Mouse (Mus musculus) liver, embryonic 13.5 days (tissue): ENCODE measurements around the gene Glrx3. TPM values are rescaled to one million over a fixed set of nuclear protein-coding genes. Genes with fewer than 3 reads are reported as not detected.
A peak's percentile ranks its signal among the peaks of the same experiment; 100 is the strongest.
"Not testable (repeated sequence)": the region's sequence is repeated elsewhere in the genome, so short reads cannot be mapped to it uniquely, and the experiment has no call there.

Experiments
- ATAC-seq: fragments of 200-750 bp; cut with Nextera tagmentation; 2 replicates; pipeline ENCODE4 v1.8.0; 2017; ENCODE audit warnings: low read depth, mild to moderate bottlenecking, moderate number of reproducible peaks, moderate library complexity
- DNase-seq: peaks from one replicate; pipeline ENCODE4 v3.0.0; 2022
- H3K27ac ChIP-seq: fragments of 300-500 bp; sonication (generic); 2 replicates; pipeline ENCODE4 v1.5.1; 2015; ENCODE audit warnings: moderate library complexity, mild to moderate bottlenecking, inconsistent platforms
- H3K27me3 ChIP-seq: fragments of 300-500 bp; sonication (generic); 2 replicates; pipeline ENCODE4 v1.6.1; 2015; ENCODE audit warnings: mild to moderate bottlenecking, inconsistent platforms
- H3K36me3 ChIP-seq: fragments of 300-500 bp; sonication (generic); 2 replicates; pipeline ENCODE4 v1.6.1; 2015; ENCODE audit warnings: mild to moderate bottlenecking, inconsistent platforms
- H3K4me1 ChIP-seq: fragments of 300-500 bp; sonication (generic); replicated peaks from 2 replicates; pipeline ENCODE4 v1.6.1; 2015; ENCODE audit warnings: inconsistent platforms
- H3K4me2 ChIP-seq: fragments of 300-500 bp; sonication (generic); 2 replicates; pipeline ENCODE4 v1.6.1; 2015; ENCODE audit warnings: inconsistent platforms, mild to moderate bottlenecking, moderate library complexity
- H3K4me3 ChIP-seq: fragments of 300-500 bp; sonication (generic); replicated peaks from 2 replicates; pipeline ENCODE4 v1.5.1; 2015; ENCODE audit warnings: mild to moderate bottlenecking, inconsistent platforms
- H3K9ac ChIP-seq: fragments of 300-500 bp; sonication (generic); 2 replicates; pipeline ENCODE4 v1.6.1; 2015; ENCODE audit warnings: mild to moderate bottlenecking, inconsistent platforms
- H3K9me3 ChIP-seq: fragments of 300-500 bp; sonication (generic); replicated peaks from 2 replicates; pipeline ENCODE4 v1.6.1; 2016; ENCODE audit warnings: inconsistent platforms
- WGBS: fragments of 180-500 bp; shearing (Covaris S2); methylation state at CpG from one replicate; pipeline ENCODE4 v1.1.7; 2015; ENCODE audit not compliant: insufficient replicate concordance; 5-methylcytosine and 5-hydroxymethylcytosine counted together
- polyA plus RNA-seq: library from polyadenylated mRNA; unstranded; fragments of >200 nt; fragmentation: Nextera tagmentation; extraction: Ambion mirVana; gene quantifications from 2 replicates; pipeline ENCODE4 v1.2.1, GENCODE M21; 2015

The Glrx3 gene
- polyA plus RNA-seq, 1 experiment from 2014 or later = 117 TPM

GRCm38 (mm10) chr7:137426693-137427092 is 10.7 kb upstream of the Glrx3 start:
- Histone ChIP-seq H3K4me3 (no peak overlapping the region), H3K4me2 (no peak overlapping the region), H3K36me3 (no peaks in the 10 kb centered on the region), H3K27me3 (no peaks in the 10 kb centered on the region), H3K27ac (no peak overlapping the region), H3K9me3 (no peaks in the 10 kb centered on the region), H3K4me1 (no peaks in the 10 kb centered on the region), H3K9ac (no peak overlapping the region)
- ATAC-seq (no peak), DNase-seq (no peak)
- WGBS = 32% methylated on average over 4 of the region's 4 CpGs

- no peak for ATAC-seq
- H3K27me3 ChIP-seq = no peaks in the 10 kb centered on the region
- WGBS = 59% methylated on average over 13 of the region's 13 CpGs
- H3K36me3 ChIP-seq = no peaks in the 10 kb centered on the region
- H3K9ac ChIP-seq = no peak overlapping the region
- H3K4me1 ChIP-seq = peaks cover 10% of the 10 kb centered on the region
- no peak for DNase-seq
- H3K9me3 ChIP-seq = no peaks in the 10 kb centered on the region
- no peak overlapping the region for H3K4me2 ChIP-seq
- H3K27ac ChIP-seq = no peak overlapping the region
- H3K4me3 ChIP-seq = no peak overlapping the region
Observed at GRCm38 (mm10) chr7:137431769-137432603, 5.4 kb upstream of the Glrx3 start.

- Histone ChIP-seq H3K4me3 (peak overlapping the region; percentile 91), H3K4me1 (peaks cover 47% of the 10 kb centered on the region), H3K9me3 (no peaks in the 10 kb centered on the region), H3K9ac (no peak overlapping the region), H3K27me3 (no peaks in the 10 kb centered on the region), H3K27ac (no peak overlapping the region), H3K36me3 (peaks cover 3% of the 10 kb centered on the region; the same call in 1 of the 2 replicates), H3K4me2 (peak overlapping the region; percentile 93)
- 67% methylated on average over 6 of the region's 6 CpGs for WGBS
- DNase-seq = no peak
- ATAC-seq = no peak
Observed at GRCm38 (mm10) chr7:137436901-137437300, 513 bp upstream of the Glrx3 start.

- Histone ChIP-seq H3K4me2 (peak overlapping the region; percentile 93), H3K36me3 (peaks cover 3% of the 10 kb centered on the region; the same call in 1 of the 2 replicates), H3K9ac (peak overlapping the region; percentile 92), H3K9me3 (no peaks in the 10 kb centered on the region), H3K27ac (peak overlapping the region; percentile 70), H3K27me3 (no peaks in the 10 kb centered on the region), H3K4me3 (peak overlapping the region; percentile 91), H3K4me1 (peaks cover 54% of the 10 kb centered on the region)
- WGBS = 7% methylated on average over 7 of the region's 7 CpGs
- no peak for DNase-seq
- 0 out of 2 replicates have a peak, but pooled peaks have one; percentile 8 for ATAC-seq
Observed at GRCm38 (mm10) chr7:137438179-137438550, 751 bp downstream of the Glrx3 start.

- not testable (repeated sequence) for H3K9me3 ChIP-seq, H3K36me3 ChIP-seq, H3K27ac ChIP-seq, ATAC-seq, H3K27me3 ChIP-seq, DNase-seq
- WGBS = 67% methylated on average over 7 of the region's 7 CpGs
- H3K4me2 ChIP-seq = peak overlapping the region; percentile 93
- peak overlapping the region; percentile 92 for H3K9ac ChIP-seq
- peaks cover 54% of the 10 kb centered on the region for H3K4me1 ChIP-seq
- peak overlapping the region; percentile 91 for H3K4me3 ChIP-seq
Observed at GRCm38 (mm10) chr7:137438962-137439361, 1.5 kb downstream of the Glrx3 start.

GRCm38 (mm10) chr7:137442951-137443350 is 5.5 kb downstream of the Glrx3 start:
- no peak for DNase-seq
- H3K4me3 ChIP-seq = no peak overlapping the region
- H3K36me3 ChIP-seq = peaks cover 17% of the 10 kb centered on the region
- no peak overlapping the region for H3K4me2 ChIP-seq
- H3K9ac ChIP-seq = no peak overlapping the region
- no peak overlapping the region for H3K27ac ChIP-seq
- no peaks in the 10 kb centered on the region for H3K27me3 ChIP-seq
- no peaks in the 10 kb centered on the region for H3K9me3 ChIP-seq
- WGBS = 91% methylated on average over 4 of the region's 4 CpGs
- H3K4me1 ChIP-seq = peaks cover 39% of the 10 kb centered on the region
- ATAC-seq = no peak

GRCm38 (mm10) chr7:137445321-137445720 is 7.9 kb downstream of the Glrx3 start:
- 83% methylated on average over 12 of the region's 12 CpGs for WGBS
- H3K9ac ChIP-seq = no peak overlapping the region
- H3K4me2 ChIP-seq = no peak overlapping the region
- peaks cover 24% of the 10 kb centered on the region for H3K36me3 ChIP-seq
- ATAC-seq (no peak), DNase-seq (no peak)
- no peak overlapping the region for H3K27ac ChIP-seq
- peaks cover 17% of the 10 kb centered on the region for H3K4me1 ChIP-seq
- no peaks in the 10 kb centered on the region for H3K27me3 ChIP-seq
- H3K9me3 ChIP-seq = no peaks in the 10 kb centered on the region
- H3K4me3 ChIP-seq = no peak overlapping the region

- Histone ChIP-seq H3K4me1 (no peaks in the 10 kb centered on the region), H3K9me3 (no peaks in the 10 kb centered on the region), H3K9ac (no peak overlapping the region), H3K4me3 (no peak overlapping the region), H3K36me3 (peaks cover 59% of the 10 kb centered on the region), H3K4me2 (no peak overlapping the region), H3K27me3 (no peaks in the 10 kb centered on the region), H3K27ac (no peak overlapping the region)
- WGBS = 84% methylated on average over 5 of the region's 5 CpGs
- DNase-seq (no peak), ATAC-seq (no peak)
Observed at GRCm38 (mm10) chr7:137461396-137461795, 24.0 kb downstream of the Glrx3 start.

GRCm38 (mm10) chr7:137468174-137468573 is 30.8 kb downstream of the Glrx3 start:
- Histone ChIP-seq H3K27ac (no peak overlapping the region), H3K9ac (no peak overlapping the region), H3K27me3 (no peaks in the 10 kb centered on the region), H3K4me3 (no peak overlapping the region), H3K4me1 (no peaks in the 10 kb centered on the region), H3K36me3 (peaks cover 48% of the 10 kb centered on the region), H3K4me2 (no peak overlapping the region), H3K9me3 (no peaks in the 10 kb centered on the region)
- 70% methylated on average over 4 of the region's 4 CpGs for WGBS
- DNase-seq (peak; percentile 11), ATAC-seq (no peak)

GRCm38 (mm10) chr7:137471431-137472120 is 34.2 kb downstream of the Glrx3 start:
- ATAC-seq = peak; percentile 31; the same call in 1 of the 2 replicates

GRCm38 (mm10) chr7:137472149-137472548 is 34.7 kb downstream of the Glrx3 start:
- H3K27me3 ChIP-seq = no peaks in the 10 kb centered on the region
- no peak for DNase-seq
- H3K27ac ChIP-seq = no peak overlapping the region
- peaks cover 19% of the 10 kb centered on the region for H3K36me3 ChIP-seq
- no peak overlapping the region for H3K4me3 ChIP-seq
- H3K9ac ChIP-seq = no peak overlapping the region
- H3K9me3 ChIP-seq = no peaks in the 10 kb centered on the region
- no peaks in the 10 kb centered on the region for H3K4me1 ChIP-seq
- no peak overlapping the region for H3K4me2 ChIP-seq
- 61% methylated on average over 6 of the region's 6 CpGs for WGBS
- ATAC-seq = no peak

More at GRCm38 (mm10) chr7:137471431-137472120, 34.2 kb downstream of the Glrx3 start:
- DNase-seq = no peak
- Histone ChIP-seq H3K4me2 (no peak overlapping the region), H3K9ac (no peak overlapping the region), H3K9me3 (no peaks in the 10 kb centered on the region), H3K4me3 (no peak overlapping the region), H3K27me3 (no peaks in the 10 kb centered on the region), H3K27ac (no peak overlapping the region), H3K4me1 (no peaks in the 10 kb centered on the region), H3K36me3 (peaks cover 25% of the 10 kb centered on the region)
- WGBS = 45% methylated on average over 7 of the region's 7 CpGs
